Mouse (Mus musculus) C2C12 (cell line): Measurements from ENCODE around the gene Mfsd2a. TPM values are rescaled to one million over a fixed set of nuclear protein-coding genes. Genes with fewer than 3 reads are reported as not detected.

Source experiments
- H3K27me3 ChIP-seq: one replicate; pipeline ENCODE4 v1.6.1; 2011; ENCODE audit not compliant: control insufficient read depth, insufficient read depth, insufficient read length
- H3K36me3 ChIP-seq: one replicate; pipeline ENCODE4 v1.6.1; 2011; ENCODE audit not compliant: control insufficient read depth, insufficient read depth
- H3K4me3 ChIP-seq: one replicate; pipeline ENCODE4 v1.5.1; 2011; ENCODE audit warnings: mild to moderate bottlenecking, control low read depth; ENCODE audit not compliant: poor library complexity, insufficient read depth, severe bottlenecking
- H3K79me2 ChIP-seq: one replicate; pipeline ENCODE4 v1.6.1; 2011; ENCODE audit not compliant: control insufficient read depth, insufficient read depth
- H3K79me3 ChIP-seq: one replicate; pipeline ENCODE4 v1.6.1; 2011; ENCODE audit warnings: low read depth, control low read depth
- H3ac ChIP-seq: one replicate; pipeline ENCODE3; 2011; ENCODE audit warnings: low read depth; ENCODE audit not compliant: control insufficient read depth, insufficient read length
- CEBPB ChIP-seq: IDR thresholded peaks from one replicate; pipeline ENCODE4 v1.6.1; 2011; ENCODE audit warnings: low read depth, mild to moderate bottlenecking, control low read depth, moderate library complexity
- CTCF ChIP-seq: IDR thresholded peaks from one replicate; pipeline ENCODE4 v1.5.1; 2011; ENCODE audit not compliant: control insufficient read depth, insufficient read depth, insufficient read length
- FOSL1 ChIP-seq: IDR thresholded peaks from one replicate; pipeline ENCODE4 v1.8.0; 2011; ENCODE audit warnings: mild to moderate bottlenecking, low read length; ENCODE audit not compliant: poor library complexity, insufficient read depth, severe bottlenecking
- MAX ChIP-seq: IDR thresholded peaks from one replicate; pipeline ENCODE4 v1.6.1; 2011; ENCODE audit warnings: mild to moderate bottlenecking, control low read depth
- MYOD1 ChIP-seq: IDR thresholded peaks from one replicate; pipeline ENCODE4 v1.6.1; 2011; ENCODE audit warnings: low read depth; ENCODE audit not compliant: control insufficient read depth, insufficient read length
- MYOG ChIP-seq: IDR thresholded peaks from one replicate; pipeline ENCODE4 v1.6.1; 2011; ENCODE audit not compliant: control insufficient read depth, insufficient read length; ENCODE audit errors: extremely low read depth
- USF1 ChIP-seq: IDR thresholded peaks from one replicate; pipeline ENCODE4 v1.6.1; 2011; ENCODE audit warnings: low read depth, mild to moderate bottlenecking, control low read depth, moderate library complexity
- polyA plus RNA-seq: library from polyadenylated mRNA; unstranded; fragments of >200 nt; fragmentation: generic; extraction: Trizol; gene quantifications from one replicate; pipeline ENCODE4 v1.2.1, GENCODE M21; 2012; ENCODE audit warnings: missing spikeins

Mfsd2a gene
- polyA plus RNA-seq, 1 experiment: 8.9 TPM

- Histone ChIP-seq H3K36me3 (no peaks in the 10 kb centered on the region), H3K79me2 (no peaks in the 10 kb centered on the region), H3K27me3 (peaks cover 3% of the 10 kb centered on the region), H3K79me3 (no peaks in the 10 kb centered on the region), H3ac (no peak overlapping the region), H3K4me3 (no peak overlapping the region)
- TF ChIP-seq MAX (no peak), CTCF (no peak), CEBPB (no peak), MYOG (no peak), FOSL1 (no peak)
Observed at GRCm38 (mm10) chr4:122972056-122972455, 11.1 kb upstream of the Mfsd2a start.

- no peaks in the 10 kb centered on the region for H3K36me3 ChIP-seq
- no peak overlapping the region for H3ac ChIP-seq
- TF ChIP-seq CEBPB (no peak), MAX (no peak), FOSL1 (no peak)
- peaks cover 3% of the 10 kb centered on the region for H3K27me3 ChIP-seq
- H3K79me3 ChIP-seq: no peaks in the 10 kb centered on the region
- no peaks in the 10 kb centered on the region for H3K79me2 ChIP-seq
- no peak overlapping the region for H3K4me3 ChIP-seq
Observed at GRCm38 (mm10) chr4:122971646-122972045, 10.7 kb upstream of the Mfsd2a start.

- no peak overlapping the region for H3K4me3 ChIP-seq
- H3K27me3 ChIP-seq: peaks cover 3% of the 10 kb centered on the region
- no peak overlapping the region for H3ac ChIP-seq
- TF ChIP-seq USF1: no peak
- no peak for TF ChIP-seq MYOG
- no peak for TF ChIP-seq MAX
- no peak for TF ChIP-seq CEBPB
- TF ChIP-seq CTCF: no peak
- no peak for TF ChIP-seq FOSL1
- TF ChIP-seq MYOD1: no peak
- H3K36me3 ChIP-seq: no peaks in the 10 kb centered on the region
- H3K79me3 ChIP-seq: no peaks in the 10 kb centered on the region
- H3K79me2 ChIP-seq: no peaks in the 10 kb centered on the region
Observed at GRCm38 (mm10) chr4:122971191-122971590, 10.2 kb upstream of the Mfsd2a start.

GRCm38 (mm10) chr4:122968106-122968505 is 7.1 kb upstream of the Mfsd2a start:
- Histone ChIP-seq H3K36me3 (no peaks in the 10 kb centered on the region), H3K27me3 (peaks cover 3% of the 10 kb centered on the region), H3K4me3 (no peak overlapping the region), H3ac (no peak overlapping the region), H3K79me2 (no peaks in the 10 kb centered on the region), H3K79me3 (no peaks in the 10 kb centered on the region)
- TF ChIP-seq MYOD1: no peak
- no peak for TF ChIP-seq FOSL1
- TF ChIP-seq CEBPB: no peak
- TF ChIP-seq MAX: no peak
- no peak for TF ChIP-seq MYOG
- no peak for TF ChIP-seq CTCF
- TF ChIP-seq USF1: no peak

GRCm38 (mm10) chr4:122962751-122963150 is 1.8 kb upstream of the Mfsd2a start:
- Histone ChIP-seq H3K27me3 (no peaks in the 10 kb centered on the region), H3K79me3 (no peaks in the 10 kb centered on the region), H3K4me3 (no peak overlapping the region), H3K36me3 (no peaks in the 10 kb centered on the region), H3K79me2 (peaks cover 12% of the 10 kb centered on the region), H3ac (no peak overlapping the region)
- TF ChIP-seq MYOD1 (no peak), MAX (no peak), CTCF (no peak), FOSL1 (no peak), CEBPB (no peak), USF1 (no peak), MYOG (no peak)

- Histone ChIP-seq H3K4me3 (no peak overlapping the region), H3K79me3 (no peaks in the 10 kb centered on the region)
- peak; percentile 67 for TF ChIP-seq CEBPB
- no peak for TF ChIP-seq MYOG
- no peak for TF ChIP-seq FOSL1
- peak; percentile 68 for TF ChIP-seq MYOD1
Observed at GRCm38 (mm10) chr4:122961589-122961988, 601 bp upstream of the Mfsd2a start.

More at GRCm38 (mm10) chr4:122961589-122961988, 601 bp upstream of the Mfsd2a start:
- no peaks in the 10 kb centered on the region for H3K36me3 ChIP-seq
- peaks cover 12% of the 10 kb centered on the region for H3K79me2 ChIP-seq
- peak overlapping the region; percentile 6 for H3ac ChIP-seq
- H3K27me3 ChIP-seq: no peaks in the 10 kb centered on the region
